Mouse (Mus musculus) forebrain, embryonic 10.5 days (tissue): Measurements from ENCODE around the gene Txndc16. TPM values are rescaled to one million over a fixed set of nuclear protein-coding genes. Genes with fewer than 3 reads are reported as not detected.

ENCODE experiments used
- DNase-seq: peaks from one replicate; pipeline ENCODE4 v3.0.0-alpha.2; 2017; ENCODE audit warnings: low spot score; ENCODE audit errors: extremely low spot score
- H3K27ac ChIP-seq: fragments of 300-500 bp; sonication (generic); 2 replicates; pipeline ENCODE4 v1.5.1; 2016; ENCODE audit warnings: mild to moderate bottlenecking
- H3K27me3 ChIP-seq: fragments of 300-500 bp; sonication (generic); 2 replicates; pipeline ENCODE4 v1.6.1; 2016; ENCODE audit warnings: mild to moderate bottlenecking; ENCODE audit not compliant: poor library complexity, severe bottlenecking
- H3K36me3 ChIP-seq: fragments of 300-500 bp; sonication (generic); replicated peaks from 2 replicates; pipeline ENCODE4 v1.6.1; 2016; ENCODE audit warnings: mild to moderate bottlenecking, moderate library complexity
- H3K4me1 ChIP-seq: fragments of 300-500 bp; sonication (generic); 2 replicates; pipeline ENCODE4 v1.6.1; 2016
- H3K4me3 ChIP-seq: fragments of 300-500 bp; sonication (generic); 2 replicates; pipeline ENCODE4 v1.5.1; 2016; ENCODE audit warnings: mild to moderate bottlenecking, moderate library complexity
- H3K9me3 ChIP-seq: fragments of 300-500 bp; sonication (generic); 2 replicates; pipeline ENCODE4 v1.6.1; 2016; ENCODE audit warnings: mild to moderate bottlenecking, moderate library complexity
- WGBS: fragments of 180-500 bp; shearing (Covaris S2); methylation state at CpG from one replicate; pipeline ENCODE4 v1.1.7; 2016; 5-methylcytosine and 5-hydroxymethylcytosine counted together
- polyA plus RNA-seq: library from polyadenylated mRNA; unstranded; fragments of >200 nt; fragmentation: Nextera tagmentation; extraction: Ambion mirVana; gene quantifications from 2 replicates; pipeline ENCODE4 v1.2.1, GENCODE M21; 2016

Txndc16 gene
- polyA plus RNA-seq, result 13.2 and 14.0 TPM in 2 replicates

- peak; percentile 77 for DNase-seq
- Histone ChIP-seq H3K36me3 (no peaks in the 10 kb centered on the region), H3K9me3 (no peaks in the 10 kb centered on the region), H3K4me3 (peak within 1 kb of the TSS; percentile 73), H3K27ac (peak within 1 kb of the TSS; percentile 95), H3K27me3 (no peaks in the 10 kb centered on the region), H3K4me1 (peaks cover 24% of the 10 kb centered on the region)
- WGBS, result under 1% methylated on average over 59 of the region's 59 CpGs
These were observed at the start of gene Txndc16 for GRCm38 (mm10) chr14:45220090-45220956. Gene Txndc16 (minus strand): TSS chr14:45220328.

GRCm38 (mm10) chr14:45263831-45264592 is 43.9 kb upstream of the Txndc16 start:
- no peak for DNase-seq
- 93% methylated on average over 3 of the region's 3 CpGs for WGBS
- H3K4me1 ChIP-seq, result no peaks in the 10 kb centered on the region
- H3K9me3 ChIP-seq, result 0 out of 2 replicates have a peak, but pooled peaks cover under 1% of the 10 kb centered on the region
- no peak overlapping the region for H3K27ac ChIP-seq
- H3K4me3 ChIP-seq, result no peak overlapping the region
- H3K27me3 ChIP-seq, result no peaks in the 10 kb centered on the region
- H3K36me3 ChIP-seq, result peaks cover 9% of the 10 kb centered on the region

- Histone ChIP-seq H3K4me1 (0 out of 2 replicates have a peak, but pooled peaks cover 4% of the 10 kb centered on the region), H3K27ac (no peak overlapping the region), H3K4me3 (no peak overlapping the region), H3K9me3 (no peaks in the 10 kb centered on the region), H3K27me3 (no peaks in the 10 kb centered on the region), H3K36me3 (peaks cover 9% of the 10 kb centered on the region; the same call in 1 of the 2 replicates)
- no peak for DNase-seq
- WGBS, result 94% methylated on average over 4 of the region's 4 CpGs
These were observed 31.5 kb upstream of the Txndc16 start for GRCm38 (mm10) chr14:45251548-45252076.

GRCm38 (mm10) chr14:45241613-45242012 is 21.5 kb upstream of the Txndc16 start:
- no peak for DNase-seq

GRCm38 (mm10) chr14:45239042-45239441 is 18.9 kb upstream of the Txndc16 start:
- whole genome bisulfite sequencing, result 76% methylated on average over 2 of the region's 2 CpGs
- no peak for DNase-seq
- Histone ChIP-seq H3K27ac (no peak overlapping the region), H3K36me3 (no peaks in the 10 kb centered on the region), H3K4me3 (no peak overlapping the region), H3K4me1 (no peaks in the 10 kb centered on the region), H3K9me3 (no peaks in the 10 kb centered on the region), H3K27me3 (no peaks in the 10 kb centered on the region)

More at GRCm38 (mm10) chr14:45241613-45242012, 21.5 kb upstream of the Txndc16 start:
- Histone ChIP-seq H3K4me1 (no peaks in the 10 kb centered on the region), H3K27me3 (no peaks in the 10 kb centered on the region), H3K36me3 (no peaks in the 10 kb centered on the region), H3K9me3 (no peaks in the 10 kb centered on the region), H3K4me3 (no peak overlapping the region), H3K27ac (no peak overlapping the region)
- 53% methylated on average over 1 of the region's 1 CpGs for WGBS

GRCm38 (mm10) chr14:45220957-45221630 is 966 bp upstream of the Txndc16 start:
- Histone ChIP-seq H3K36me3 (no peaks in the 10 kb centered on the region), H3K27me3 (no peaks in the 10 kb centered on the region), H3K9me3 (no peaks in the 10 kb centered on the region), H3K4me3 (peak overlapping the region; percentile 73), H3K4me1 (peaks cover 24% of the 10 kb centered on the region), H3K27ac (peak overlapping the region; percentile 95)
- DNase-seq, result no peak
- 12% methylated on average over 11 of the region's 11 CpGs for WGBS

GRCm38 (mm10) chr14:45219281-45220089 is 643 bp downstream of the Txndc16 start, which contains the start of gene Gpr137c:
Gene Gpr137c (plus strand): TSS chr14:45219717.
- peak; percentile 98 for DNase-seq
- peaks cover 24% of the 10 kb centered on the region for H3K4me1 ChIP-seq
- H3K27me3 ChIP-seq, result no peaks in the 10 kb centered on the region
- H3K9me3 ChIP-seq, result no peaks in the 10 kb centered on the region
- H3K4me3 ChIP-seq, result peak within 1 kb of the TSS; percentile 73
- H3K27ac ChIP-seq, result peak within 1 kb of the TSS; percentile 95
- no peaks in the 10 kb centered on the region for H3K36me3 ChIP-seq
- under 1% methylated on average over 78 of the region's 86 CpGs for WGBS

GRCm38 (mm10) chr14:45217693-45218092 is 2.4 kb downstream of the Txndc16 start:
- H3K36me3 ChIP-seq, result no peaks in the 10 kb centered on the region
- peaks cover 24% of the 10 kb centered on the region for H3K4me1 ChIP-seq
- no peaks in the 10 kb centered on the region for H3K27me3 ChIP-seq
- H3K9me3 ChIP-seq, result no peaks in the 10 kb centered on the region
- H3K27ac ChIP-seq, result no peak overlapping the region
- H3K4me3 ChIP-seq, result no peak overlapping the region
- no peak for DNase-seq
- 93% methylated on average over 4 of the region's 4 CpGs for WGBS

GRCm38 (mm10) chr14:45216711-45217340 is 3.3 kb downstream of the Txndc16 start:
- Histone ChIP-seq H3K4me3 (no peak overlapping the region), H3K9me3 (no peaks in the 10 kb centered on the region), H3K4me1 (peaks cover 21% of the 10 kb centered on the region), H3K36me3 (no peaks in the 10 kb centered on the region), H3K27ac (no peak overlapping the region), H3K27me3 (no peaks in the 10 kb centered on the region)
- DNase-seq, result no peak
- WGBS, result 95% methylated on average over 9 of the region's 9 CpGs

- Histone ChIP-seq H3K27me3 (no peaks in the 10 kb centered on the region), H3K4me3 (no peak overlapping the region), H3K9me3 (no peaks in the 10 kb centered on the region), H3K36me3 (peaks cover 8% of the 10 kb centered on the region), H3K4me1 (no peaks in the 10 kb centered on the region), H3K27ac (no peak overlapping the region)
- no peak for DNase-seq
- 94% methylated on average over 1 of the region's 1 CpGs for WGBS
These were observed 8.7 kb downstream of the Txndc16 start for GRCm38 (mm10) chr14:45211431-45211830.

- Histone ChIP-seq H3K9me3 (no peaks in the 10 kb centered on the region), H3K4me3 (no peak overlapping the region), H3K27ac (no peak overlapping the region), H3K36me3 (peaks cover 8% of the 10 kb centered on the region), H3K4me1 (no peaks in the 10 kb centered on the region), H3K27me3 (no peaks in the 10 kb centered on the region)
- DNase-seq, result no peak
- WGBS, result 62% methylated on average over 4 of the region's 4 CpGs
These were observed 9.4 kb downstream of the Txndc16 start for GRCm38 (mm10) chr14:45210683-45211082.
